Mouse (Mus musculus) CD4-positive, CD25-positive, alpha-beta regulatory T cell, adult 4 months (primary cell): ENCODE data around the gene Zfp68. TPM values are rescaled to one million over a fixed set of nuclear protein-coding genes. Genes with fewer than 3 reads are reported as not detected.
A peak's percentile ranks its signal among the peaks of the same experiment; 100 is the strongest.
"Not testable (repeated sequence)": the region's sequence is repeated elsewhere in the genome, so short reads cannot be mapped to it uniquely, and the experiment has no call there.

Source experiments
- ATAC-seq: one replicate; pipeline ENCODE4 v1.8.0; 2017
- polyA plus RNA-seq, 2 experiments: library from polyadenylated mRNA; unstranded; fragments of 100-300 nt; shearing (Covaris generic); gene quantifications; one replicate each; pipeline ENCODE4 v1.2.1; 2017

Gene Zfp68
- 10 to 100 TPM; 45.0 to 47.6 TPM for polyA plus RNA-seq

DNA sequence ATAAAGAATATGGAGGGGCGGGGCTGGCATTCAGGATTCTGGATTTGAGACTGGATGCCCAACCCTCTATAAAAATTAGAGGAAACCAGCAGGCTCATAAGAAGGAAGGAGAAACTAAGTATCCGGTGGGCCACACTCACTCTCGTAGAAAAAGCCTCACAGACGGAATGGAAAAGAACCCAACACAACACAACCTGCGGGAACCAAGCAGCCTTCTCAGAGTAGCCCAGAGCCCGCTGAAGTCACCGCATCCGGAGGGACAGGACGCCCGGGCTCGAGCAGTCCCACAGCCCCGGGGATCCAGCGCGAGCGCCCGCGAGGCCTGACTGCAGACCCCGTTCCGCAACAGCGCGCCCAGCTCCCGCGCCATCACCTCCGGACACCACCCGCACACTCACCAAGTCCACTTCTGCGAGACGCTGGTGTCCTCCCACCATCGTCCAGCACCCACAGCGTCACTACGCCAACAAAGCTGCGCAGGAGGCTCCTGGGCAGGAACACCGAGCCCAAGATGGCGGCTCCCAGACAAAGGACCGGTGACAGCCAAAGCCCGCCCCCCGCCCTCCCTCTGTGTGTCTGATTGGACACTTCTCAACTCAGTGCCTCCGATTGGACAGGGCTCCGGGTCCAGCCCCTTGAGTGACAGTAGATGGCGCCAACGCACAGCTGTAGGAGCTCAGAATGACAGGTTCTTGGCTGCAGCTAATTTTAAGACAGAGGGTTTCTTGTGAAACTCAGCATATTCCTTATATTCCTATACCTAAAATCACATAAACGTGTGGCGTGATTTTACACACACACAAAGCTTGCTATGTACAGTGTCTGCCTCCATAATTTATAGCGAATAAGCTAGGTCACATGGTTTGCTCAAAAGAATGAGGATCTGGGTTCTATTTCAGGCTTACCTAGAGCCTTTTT is at the start of gene Zfp68:
TSS of gene Zfp68 (minus strand) at position 551 of the 918 bp plus-strand sequence.
- peak; percentile 84 for ATAC-seq

DNA sequence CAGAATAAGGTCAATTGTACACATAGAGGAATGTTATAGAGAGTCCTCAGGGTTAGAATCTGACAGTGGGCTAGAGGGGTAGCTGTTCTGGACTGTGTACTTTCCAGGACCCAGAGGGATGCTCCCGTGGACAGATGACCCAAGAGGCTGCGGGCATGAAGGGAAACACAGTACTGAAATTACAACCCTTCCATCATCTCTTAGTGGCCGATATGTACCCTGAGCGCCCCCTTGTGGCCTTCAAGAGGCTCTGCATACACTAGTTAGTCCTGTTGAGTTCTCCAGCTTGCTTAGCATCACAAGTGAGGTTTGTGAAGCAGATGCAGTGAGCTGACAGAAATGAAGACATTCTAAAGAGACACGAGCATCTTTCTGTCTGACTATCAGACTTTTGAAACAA is 39.4 kb upstream of the Zfp68 start:
- ATAC-seq, result peak; percentile 72

DNA sequence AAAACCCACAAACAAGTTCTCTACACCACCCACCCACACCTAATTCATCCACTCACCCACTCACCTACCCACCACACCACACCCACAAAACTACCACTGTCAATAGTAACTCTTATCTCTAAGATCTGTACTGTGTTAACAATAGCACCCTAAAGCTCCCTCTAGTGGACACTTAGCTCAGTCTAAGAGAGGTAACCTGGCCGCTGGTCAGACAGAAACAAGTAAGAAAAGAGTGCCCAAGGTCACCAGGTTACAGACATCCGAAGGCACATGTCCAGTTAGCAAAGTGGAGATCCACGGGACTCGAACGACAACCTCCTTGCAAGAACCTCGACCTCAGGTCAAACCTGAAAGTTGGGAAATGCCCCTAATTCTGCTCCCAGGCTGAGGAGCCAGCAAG is 38.3 kb upstream of the Zfp68 start:
- ATAC-seq, result peak; percentile 86

GRCm38 (mm10) chr5:138657407-138657806 is 37.8 kb upstream of the Zfp68 start:
- ATAC-seq, result no peak

DNA sequence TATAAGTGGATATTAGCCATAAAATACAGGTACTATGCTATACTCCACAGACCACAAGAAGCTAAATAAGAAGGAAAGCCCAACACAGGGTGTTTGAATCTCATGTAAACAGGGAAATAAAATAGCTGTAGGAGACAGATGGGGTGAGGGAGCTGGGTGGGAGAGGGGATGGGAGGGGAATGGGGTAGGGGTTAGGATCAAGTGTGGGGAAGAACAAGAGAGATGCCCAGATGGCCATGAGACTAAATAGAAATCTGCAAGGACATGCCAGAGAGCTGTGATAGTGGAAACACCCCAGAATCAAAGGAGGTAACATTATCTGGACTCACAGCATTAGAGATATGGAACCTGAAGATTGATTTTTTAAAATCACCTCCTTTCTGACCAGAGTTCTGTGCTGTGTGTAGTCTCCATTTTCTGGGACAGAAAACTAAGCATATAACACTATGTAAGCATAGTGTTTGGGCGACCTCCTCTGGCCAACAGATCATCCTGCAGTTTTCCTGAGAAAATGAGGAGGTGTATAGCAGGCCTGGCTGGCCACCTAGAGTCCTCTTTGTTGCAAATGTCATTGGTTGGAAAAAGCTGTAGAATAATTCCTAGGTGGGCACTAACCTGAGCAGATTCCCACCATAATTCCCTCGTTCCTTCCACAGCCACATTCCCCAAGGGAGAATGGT is 37.1 kb upstream of the Zfp68 start:
- ATAC-seq, result peak; percentile 48

DNA sequence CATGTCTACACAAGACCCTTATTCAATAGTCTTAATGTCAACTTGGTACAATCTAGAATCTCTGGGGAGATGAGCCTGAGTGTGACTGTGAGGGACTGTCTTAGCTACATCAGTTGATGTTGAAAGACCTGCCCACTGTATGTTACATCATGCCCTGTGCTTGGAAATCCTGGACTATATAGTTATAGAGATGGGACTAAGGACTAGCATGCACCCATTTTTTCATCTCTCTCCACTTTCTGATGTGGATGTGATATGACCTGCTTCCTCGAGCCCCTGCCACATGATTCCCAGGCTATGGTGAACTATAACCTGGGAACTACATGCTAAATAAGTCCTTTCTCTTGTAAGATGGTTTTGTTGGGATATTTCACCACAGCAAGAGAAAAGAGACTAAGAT is 33.4 kb upstream of the Zfp68 start:
- ATAC-seq, result no peak

DNA sequence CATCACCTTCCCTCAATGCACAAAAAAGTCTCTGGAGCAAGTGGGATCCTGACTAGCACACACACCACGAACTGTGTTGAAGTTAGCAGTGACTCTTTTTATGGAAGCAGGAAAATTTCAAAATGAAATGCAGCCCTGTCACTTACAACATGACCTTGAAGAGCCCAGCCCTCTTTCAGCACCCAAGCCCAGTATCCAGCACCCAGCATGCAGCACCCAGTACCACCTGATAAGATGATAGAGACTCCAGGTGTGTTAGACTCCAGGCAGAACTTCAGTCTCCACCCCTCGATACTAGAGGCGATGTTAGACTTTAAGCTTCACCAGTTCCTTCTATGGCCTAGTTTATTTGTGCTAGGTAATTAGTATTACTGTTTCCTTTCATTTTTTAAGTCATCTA is 22.2 kb upstream of the Zfp68 start:
- no peak for ATAC-seq

GRCm38 (mm10) chr5:138641081-138641480 is 21.5 kb upstream of the Zfp68 start:
- no peak for ATAC-seq

GRCm38 (mm10) chr5:138636486-138636885 is 16.9 kb upstream of the Zfp68 start:
- no peak for ATAC-seq

DNA sequence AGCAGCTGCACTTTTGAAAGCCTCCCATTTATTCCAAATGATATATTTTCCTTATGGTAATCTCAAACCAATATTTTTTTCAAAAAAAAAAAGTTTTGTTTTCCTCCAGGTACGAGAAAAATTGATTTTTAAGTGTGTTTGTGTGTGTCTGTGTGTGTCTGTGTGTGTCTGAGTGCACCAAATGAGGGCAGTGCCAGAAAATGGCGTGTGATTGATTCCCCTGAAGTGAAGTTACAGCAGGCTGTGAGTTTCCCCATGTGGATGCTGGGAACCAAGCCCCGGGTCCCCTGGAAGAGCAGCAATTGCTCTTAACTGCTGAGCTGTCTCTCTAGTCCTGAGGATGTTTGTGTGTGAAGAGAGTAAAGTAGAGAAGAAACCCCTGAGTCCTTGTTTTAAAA is 3.9 kb upstream of the Zfp68 start:
- no peak for ATAC-seq

GRCm38 (mm10) chr5:138622645-138623477 is 3.3 kb upstream of the Zfp68 start, which contains the start of gene A430033K04Rik:
TSS of gene A430033K04Rik (plus strand) at chr5:138622859.
- peak; percentile 87 for ATAC-seq

GRCm38 (mm10) chr5:138620836-138621235 is 1.3 kb upstream of the Zfp68 start:
- no peak for ATAC-seq

DNA sequence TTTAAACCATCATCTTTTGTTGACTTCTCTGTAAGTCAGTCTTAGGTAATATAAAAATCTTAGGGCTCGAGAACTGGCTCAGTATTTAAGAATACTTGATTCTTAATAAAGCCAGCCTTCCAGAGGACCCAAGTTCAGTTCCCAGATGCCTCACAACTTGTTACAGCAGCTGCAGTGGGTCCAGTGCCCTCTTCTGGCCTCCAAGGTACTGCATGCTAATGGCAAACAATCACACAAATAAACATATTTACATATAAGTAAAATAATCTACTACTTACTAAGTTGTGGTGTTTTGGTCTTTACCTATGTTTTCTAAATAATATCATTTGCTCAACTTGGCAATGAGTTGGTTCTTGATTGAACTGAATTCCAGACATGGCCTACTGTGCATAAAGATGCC is 1.2 kb downstream of the Zfp68 start:
- no peak for ATAC-seq

- no peak for ATAC-seq
These were observed 32.2 kb downstream of the Zfp68 start for GRCm38 (mm10) chr5:138587396-138587795.

DNA sequence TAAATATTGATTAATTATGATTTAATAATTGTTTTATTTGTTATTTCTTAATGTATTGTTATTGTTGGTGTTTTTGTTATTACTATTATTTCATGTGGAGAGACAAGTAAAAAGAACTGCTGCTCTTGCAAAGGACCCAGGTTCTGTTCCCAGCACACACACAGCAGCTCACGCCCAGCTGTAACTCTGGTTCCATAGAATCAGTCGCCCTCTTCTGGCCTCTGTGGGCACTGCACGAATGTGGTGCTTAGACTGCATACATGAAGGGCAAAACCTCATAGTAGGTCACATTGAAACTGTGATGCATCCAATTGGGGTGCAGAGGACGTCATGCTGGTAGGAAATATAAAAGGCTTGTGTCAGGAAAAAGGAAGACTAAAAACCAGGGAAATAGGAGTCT is 47.9 kb downstream of the Zfp68 start:
- no peak for ATAC-seq

GRCm38 (mm10) chr5:138564612-138565011 is 54.9 kb downstream of the Zfp68 start, which contains the start of gene 1700123K08Rik:
TSS of gene 1700123K08Rik (minus strand) at chr5:138564712.
- not testable (repeated sequence) for ATAC-seq

Other genes starting within 250 kb of the Zfp68 start
- 10 to 100 TPM; 17.5 to 19.9 TPM for gene Zfp157, start 178.3 kb downstream of the Zfp68 start, polyA plus RNA-seq
- gene 1700123K08Rik, start 55.0 kb downstream of the Zfp68 start, polyA plus RNA-seq, result not detected
- 10 to 100 TPM in 1 of 2 experiments, 1 to 10 TPM in 1; 6.6 to 11.8 TPM for gene A430033K04Rik, start 3.1 kb upstream of the Zfp68 start, polyA plus RNA-seq
- gene Fam20c, start 134.8 kb upstream of the Zfp68 start, polyA plus RNA-seq, result not detected
- gene Gm5294, start 200.3 kb upstream of the Zfp68 start, polyA plus RNA-seq, result not detected